In genomic region chr3:85594452-85594851, GRCm38 (mm10) we compare ENCODE assay signal across 19 mouse cellular contexts.
"Had no signal": no experiment of that assay in that cellular context is flagged by ENCODE, and none has a peak within 500 bp of the region (broad histone marks: within the 10 kb centered on the region; RNA-seq: fewer than 3 reads in every experiment).

No protein-coding gene starts in this region.

- H3K27me3 ChIP-seq: midbrain, embryonic 12.5 days; midbrain, embryonic 15.5 days; neural tube, embryonic 12.5 days; neural tube, embryonic 15.5 days; stomach, embryonic 15.5 days had no signal

- H3K4me3 ChIP-seq: left cerebral cortex, adult 2 months; midbrain, embryonic 12.5 days; midbrain, embryonic 15.5 days; neural tube, embryonic 12.5 days; neural tube, embryonic 15.5 days; stomach, embryonic 15.5 days had no signal

- H3K27ac ChIP-seq: left cerebral cortex, adult 2 months; liver, embryonic 14.5 days; macrophage; midbrain, embryonic 12.5 days; midbrain, embryonic 15.5 days; neural tube, embryonic 12.5 days; neural tube, embryonic 15.5 days; stomach, embryonic 15.5 days had no signal

- H3K4me1 ChIP-seq: midbrain, embryonic 12.5 days; midbrain, embryonic 15.5 days; neural tube, embryonic 12.5 days; neural tube, embryonic 15.5 days; stomach, embryonic 15.5 days had no signal

- H3K9ac ChIP-seq: liver, embryonic 14.5 days; liver, postnatal 0 days; lung, embryonic 14.5 days; midbrain, embryonic 12.5 days; midbrain, embryonic 15.5 days; neural tube, embryonic 12.5 days; neural tube, embryonic 15.5 days; stomach, embryonic 15.5 days had no signal

- H3K9me3 ChIP-seq: midbrain, embryonic 12.5 days; midbrain, embryonic 15.5 days; neural tube, embryonic 12.5 days; neural tube, embryonic 15.5 days; stomach, embryonic 15.5 days had no signal

- H3K4me2 ChIP-seq: lung, embryonic 14.5 days; midbrain, embryonic 12.5 days; midbrain, embryonic 15.5 days; neural tube, embryonic 12.5 days; neural tube, embryonic 15.5 days; stomach, embryonic 15.5 days had no signal

- H3K36me3 ChIP-seq: midbrain, embryonic 12.5 days; midbrain, embryonic 15.5 days; neural tube, embryonic 12.5 days; neural tube, embryonic 15.5 days; stomach, embryonic 15.5 days had no signal

- ATAC-seq: liver, postnatal 0 days; lung, postnatal 0 days; midbrain, embryonic 15.5 days had no signal

- DNase-seq: kidney, adult 9 months; kidney, postnatal 14 days; kidney, postnatal 4 days; layer of hippocampus, postnatal 36 days; liver, postnatal 0 days; lung, embryonic 14.5 days; right cerebral cortex, adult 18-20 months; right cerebral cortex, postnatal 14 days; right cerebral cortex, postnatal 4 days; thymus, postnatal 25 days had no signal
